In the genomic region with DNA sequence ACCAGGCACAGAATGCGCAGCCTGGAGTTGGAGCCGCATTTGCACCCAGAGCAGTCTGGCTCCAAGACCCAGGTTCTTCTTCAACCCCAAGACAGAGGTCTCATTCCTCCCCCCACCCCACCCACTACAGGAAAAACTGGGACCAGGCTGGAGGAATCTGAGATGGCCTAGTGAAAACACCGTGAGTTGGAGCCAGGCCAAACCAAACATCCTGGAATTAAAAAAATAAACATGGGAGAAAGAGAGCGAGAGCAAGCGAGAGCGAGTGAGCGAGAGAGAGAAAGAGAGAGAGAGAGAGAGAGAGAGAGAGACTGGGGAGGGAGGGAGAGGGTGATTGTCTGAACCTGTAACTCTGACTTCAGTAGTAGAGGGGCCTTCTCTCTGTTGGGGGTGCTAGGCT, we compare ENCODE assay signal across 8 mouse cellular contexts.
DNase-seq lines count a peak whose midpoint lies in the region; ATAC-seq and TF ChIP-seq lines count a peak whose summit lies in the region.

No protein-coding gene starts in this region.

- 67% methylated on average over 7 of the region's 7 CpGs for WGBS in forebrain, embryonic 10.5 days
- WGBS in forebrain, embryonic 16.5 days: 34% methylated on average over 7 of the region's 7 CpGs
- 45% methylated on average over 7 of the region's 7 CpGs for WGBS in hindbrain, embryonic 12.5 days
- 14% methylated on average over 7 of the region's 7 CpGs for WGBS in lung, embryonic 15.5 days

- peak overlapping the region; percentile 92 for H3K27ac ChIP-seq in forebrain, embryonic 10.5 days
- H3K27ac ChIP-seq in forebrain, embryonic 16.5 days (ENCODE audit: low read length): no peak overlapping the region
- peak overlapping the region; percentile 94 for H3K27ac ChIP-seq in hindbrain, embryonic 12.5 days
- peak overlapping the region; percentile 75 for H3K27ac ChIP-seq in lung, embryonic 15.5 days

- TF ChIP-seq POLR2A in brain, embryonic 14.5 days (IDR thresholded peaks at IDR 0.05; ENCODE audit: borderline replicate concordance, extremely low read depth, insufficient read depth, insufficient read length, poor library complexity, severe bottlenecking): no peak

- H3K36me3 ChIP-seq in forebrain, embryonic 10.5 days (replicated peaks): no peaks in the 10 kb centered on the region
- no peaks in the 10 kb centered on the region for H3K36me3 ChIP-seq in forebrain, embryonic 16.5 days (ENCODE audit: control insufficient read depth, insufficient read depth)
- no peaks in the 10 kb centered on the region for H3K36me3 ChIP-seq in hindbrain, embryonic 12.5 days
- H3K36me3 ChIP-seq in lung, embryonic 15.5 days: no peaks in the 10 kb centered on the region

- H3K9me3 ChIP-seq in forebrain, embryonic 10.5 days: no peaks in the 10 kb centered on the region
- no peaks in the 10 kb centered on the region for H3K9me3 ChIP-seq in forebrain, embryonic 16.5 days (ENCODE audit: control insufficient read depth, low read length)
- H3K9me3 ChIP-seq in hindbrain, embryonic 12.5 days (replicated peaks): no peaks in the 10 kb centered on the region
- H3K9me3 ChIP-seq in lung, embryonic 15.5 days: no peaks in the 10 kb centered on the region

- H3K4me2 ChIP-seq in forebrain, embryonic 16.5 days (ENCODE audit: low read length): no peak overlapping the region
- no peak overlapping the region for H3K4me2 ChIP-seq in hindbrain, embryonic 12.5 days (replicated peaks)
- H3K4me2 ChIP-seq in lung, embryonic 15.5 days: 0 out of 2 replicates have a peak overlapping the region, but pooled peaks have one; percentile 14

- no peak overlapping the region for H3K9ac ChIP-seq in forebrain, embryonic 16.5 days (replicated peaks; ENCODE audit: low read depth, low read length)
- no peak overlapping the region for H3K9ac ChIP-seq in hindbrain, embryonic 12.5 days
- no peak overlapping the region for H3K9ac ChIP-seq in lung, embryonic 15.5 days

- DNase-seq in forebrain, embryonic 10.5 days (ENCODE audit: extremely low spot score, low spot score): peak; percentile 31
- DNase-seq in brain, embryonic 14.5 days (ENCODE audit: low read depth): peak; percentile 51
- no peak for DNase-seq in left cerebral cortex, postnatal 14 days (ENCODE audit: low spot score in 2 of 2)

- H3K4me1 ChIP-seq in forebrain, embryonic 10.5 days: peaks cover 69% of the 10 kb centered on the region
- peaks cover 17% of the 10 kb centered on the region for H3K4me1 ChIP-seq in forebrain, embryonic 16.5 days (replicated peaks; ENCODE audit: control insufficient read depth, insufficient read depth, low read length)
- peaks cover 39% of the 10 kb centered on the region for H3K4me1 ChIP-seq in hindbrain, embryonic 12.5 days
- peaks cover 34% of the 10 kb centered on the region for H3K4me1 ChIP-seq in lung, embryonic 15.5 days

- H3K4me3 ChIP-seq in forebrain, embryonic 10.5 days: no peak overlapping the region
- no peak overlapping the region for H3K4me3 ChIP-seq in forebrain, embryonic 16.5 days (replicated peaks; ENCODE audit: low read length)
- no peak overlapping the region for H3K4me3 ChIP-seq in hindbrain, embryonic 12.5 days
- no peak overlapping the region for H3K4me3 ChIP-seq in lung, embryonic 15.5 days

- intact Hi-C loops in left cerebral cortex, postnatal 14 days (cut with DNase I): no loop called here

- no peak for TF ChIP-seq CTCF in brain, embryonic 14.5 days (IDR thresholded peaks at IDR 0.05; ENCODE audit: borderline replicate concordance, extremely low read depth, insufficient read depth, insufficient read length)

- H3K27me3 ChIP-seq in forebrain, embryonic 10.5 days (ENCODE audit: poor library complexity, severe bottlenecking): no peaks in the 10 kb centered on the region; the same call in 1 of the 2 replicates
- H3K27me3 ChIP-seq in forebrain, embryonic 16.5 days (replicated peaks; ENCODE audit: control insufficient read depth, insufficient read depth, low read length): no peaks in the 10 kb centered on the region
- H3K27me3 ChIP-seq in hindbrain, embryonic 12.5 days: peaks cover 3% of the 10 kb centered on the region; the same call in 1 of the 2 replicates
- H3K27me3 ChIP-seq in lung, embryonic 15.5 days: no peaks in the 10 kb centered on the region

- ATAC-seq in forebrain, embryonic 16.5 days: no peak
- no peak for ATAC-seq in hindbrain, embryonic 12.5 days (ENCODE audit: low FRiP score)
- ATAC-seq in lung, embryonic 15.5 days (ENCODE audit: borderline replicate concordance, extremely low read depth, low FRiP score, low TSS enrichment): peak; percentile 28; the same call in 1 of the 2 replicates
- ATAC-seq in inflammation-experienced regulatory T-cells, adult 6 months: no peak
- ATAC-seq in monocyte, adult 5-6 weeks (replicated peaks; ENCODE audit: insufficient number of reproducible peaks, low FRiP score, low TSS enrichment, poor library complexity, severe bottlenecking): no peak

Comparison
In these comparisons a context has a peak if more than half of its experiments do, and no peak if none do; other contexts are left out.
1. DNase-seq: peak in forebrain, embryonic 10.5 days (single experiment) and brain, embryonic 14.5 days (single experiment); none in left cerebral cortex, postnatal 14 days (0 of 2).